11 mouse cellular contexts compared by ENCODE assay signal in genomic region chr9:41924140-41924539, GRCm38 (mm10).
DNase-seq lines count a peak whose midpoint lies in the region; ATAC-seq lines count a peak whose summit lies in the region.
"Had no signal": no experiment of that assay in that cellular context is flagged by ENCODE, and none has a peak within 500 bp of the region (broad histone marks: within the 10 kb centered on the region; RNA-seq: fewer than 3 reads in every experiment).

No protein-coding gene starts in this region.

- H3K27ac ChIP-seq in intestine, embryonic 15.5 days = peak overlapping the region; percentile 4; the same call in 1 of the 2 replicates
- no peak overlapping the region for H3K27ac ChIP-seq in intestine, embryonic 16.5 days (ENCODE audit: low read length)
- H3K27ac ChIP-seq in embryonic facial prominence, embryonic 12.5 days = peak overlapping the region; percentile 90
- 0 out of 2 replicates have a peak overlapping the region, but pooled peaks have one; percentile 3 for H3K27ac ChIP-seq in hindbrain, embryonic 16.5 days (ENCODE audit: low read depth, low read length)
- H3K27ac ChIP-seq in midbrain, embryonic 16.5 days (ENCODE audit: low read length) = no peak overlapping the region
- H3K27ac ChIP-seq: liver, embryonic 15.5 days had no signal

- peak; percentile 89 for DNase-seq in Muller cell, postnatal 12 days (ENCODE audit: inconsistent ontology term)
- no peak for DNase-seq in gastrocnemius, adult 18-20 months (ENCODE audit: low spot score)
- DNase-seq in retina, postnatal 1 day = no peak
- DNase-seq: heart, postnatal 4 days had no signal

- no peaks in the 10 kb centered on the region for H3K27me3 ChIP-seq in intestine, embryonic 15.5 days (replicated peaks)
- H3K27me3 ChIP-seq in intestine, embryonic 16.5 days (replicated peaks; ENCODE audit: control insufficient read depth, insufficient read depth, low read length) = no peaks in the 10 kb centered on the region
- no peaks in the 10 kb centered on the region for H3K27me3 ChIP-seq in embryonic facial prominence, embryonic 12.5 days
- H3K27me3 ChIP-seq in hindbrain, embryonic 16.5 days (replicated peaks; ENCODE audit: control insufficient read depth, insufficient read depth, low read length) = no peaks in the 10 kb centered on the region
- no peaks in the 10 kb centered on the region for H3K27me3 ChIP-seq in midbrain, embryonic 16.5 days (ENCODE audit: control insufficient read depth, insufficient read depth, low read depth, low read length)
- H3K27me3 ChIP-seq: liver, embryonic 15.5 days; megakaryocyte, embryonic 14.5 days had no signal

- no peaks in the 10 kb centered on the region for H3K36me3 ChIP-seq in intestine, embryonic 15.5 days
- no peaks in the 10 kb centered on the region for H3K36me3 ChIP-seq in intestine, embryonic 16.5 days (ENCODE audit: control insufficient read depth, insufficient read depth, low read length)
- no peaks in the 10 kb centered on the region for H3K36me3 ChIP-seq in embryonic facial prominence, embryonic 12.5 days
- H3K36me3 ChIP-seq in hindbrain, embryonic 16.5 days (ENCODE audit: control insufficient read depth, insufficient read depth, low read length) = no peaks in the 10 kb centered on the region
- H3K36me3 ChIP-seq in midbrain, embryonic 16.5 days (ENCODE audit: control insufficient read depth, insufficient read depth, low read length) = no peaks in the 10 kb centered on the region
- H3K36me3 ChIP-seq: liver, embryonic 15.5 days had no signal

- no peak overlapping the region for H3K4me2 ChIP-seq in intestine, embryonic 15.5 days (replicated peaks)
- no peak overlapping the region for H3K4me2 ChIP-seq in intestine, embryonic 16.5 days (ENCODE audit: low read depth, low read length)
- no peak overlapping the region for H3K4me2 ChIP-seq in embryonic facial prominence, embryonic 12.5 days (replicated peaks)
- no peak overlapping the region for H3K4me2 ChIP-seq in hindbrain, embryonic 16.5 days (ENCODE audit: low read length)
- H3K4me2 ChIP-seq in midbrain, embryonic 16.5 days (ENCODE audit: low read length) = no peak overlapping the region
- H3K4me2 ChIP-seq: liver, embryonic 15.5 days had no signal

- 63% methylated on average over 2 of the region's 2 CpGs for WGBS in intestine, embryonic 15.5 days
- 46% methylated on average over 2 of the region's 2 CpGs for WGBS in intestine, embryonic 16.5 days
- WGBS in embryonic facial prominence, embryonic 12.5 days = 31% methylated on average over 2 of the region's 2 CpGs
- WGBS in hindbrain, embryonic 16.5 days = 45% methylated on average over 2 of the region's 2 CpGs
- 39% methylated on average over 2 of the region's 2 CpGs for WGBS in midbrain, embryonic 16.5 days

- no peak overlapping the region for H3K9ac ChIP-seq in intestine, embryonic 15.5 days
- H3K9ac ChIP-seq in intestine, embryonic 16.5 days (ENCODE audit: low read depth, low read length) = no peak overlapping the region
- no peak overlapping the region for H3K9ac ChIP-seq in embryonic facial prominence, embryonic 12.5 days
- H3K9ac ChIP-seq in hindbrain, embryonic 16.5 days (ENCODE audit: low read depth, low read length) = no peak overlapping the region
- no peak overlapping the region for H3K9ac ChIP-seq in midbrain, embryonic 16.5 days (ENCODE audit: low read depth, low read length)
- H3K9ac ChIP-seq: liver, embryonic 15.5 days had no signal

- H3K4me3 ChIP-seq in intestine, embryonic 15.5 days (replicated peaks) = no peak overlapping the region
- H3K4me3 ChIP-seq in intestine, embryonic 16.5 days (ENCODE audit: low read length) = no peak overlapping the region
- no peak overlapping the region for H3K4me3 ChIP-seq in embryonic facial prominence, embryonic 12.5 days
- no peak overlapping the region for H3K4me3 ChIP-seq in hindbrain, embryonic 16.5 days (ENCODE audit: low read length)
- no peak overlapping the region for H3K4me3 ChIP-seq in midbrain, embryonic 16.5 days (ENCODE audit: low read depth, low read length)
- H3K4me3 ChIP-seq: liver, embryonic 15.5 days; megakaryocyte, embryonic 14.5 days had no signal

- 0 out of 2 replicates have a peak, but pooled peaks cover 2% of the 10 kb centered on the region for H3K4me1 ChIP-seq in intestine, embryonic 15.5 days (replicated peaks)
- H3K4me1 ChIP-seq in intestine, embryonic 16.5 days (ENCODE audit: control insufficient read depth, insufficient read depth, low read length) = no peaks in the 10 kb centered on the region
- H3K4me1 ChIP-seq in embryonic facial prominence, embryonic 12.5 days = peaks cover 6% of the 10 kb centered on the region; the same call in 1 of the 2 replicates
- no peaks in the 10 kb centered on the region for H3K4me1 ChIP-seq in hindbrain, embryonic 16.5 days (ENCODE audit: control insufficient read depth, insufficient read depth, low read depth, low read length)
- peaks cover 2% of the 10 kb centered on the region; the same call in 1 of the 2 replicates for H3K4me1 ChIP-seq in midbrain, embryonic 16.5 days (ENCODE audit: control insufficient read depth, insufficient read depth, low read length)
- H3K4me1 ChIP-seq: liver, embryonic 15.5 days; megakaryocyte, embryonic 14.5 days had no signal

- no peaks in the 10 kb centered on the region for H3K9me3 ChIP-seq in intestine, embryonic 15.5 days
- H3K9me3 ChIP-seq in intestine, embryonic 16.5 days (ENCODE audit: control insufficient read depth, low read length) = no peaks in the 10 kb centered on the region
- H3K9me3 ChIP-seq in embryonic facial prominence, embryonic 12.5 days = no peaks in the 10 kb centered on the region
- no peaks in the 10 kb centered on the region; the same call in 1 of the 2 replicates for H3K9me3 ChIP-seq in hindbrain, embryonic 16.5 days (ENCODE audit: control insufficient read depth, low read length)
- no peaks in the 10 kb centered on the region; the same call in 1 of the 2 replicates for H3K9me3 ChIP-seq in midbrain, embryonic 16.5 days (replicated peaks; ENCODE audit: control insufficient read depth, low read length, poor library complexity, severe bottlenecking)
- H3K9me3 ChIP-seq: liver, embryonic 15.5 days had no signal

- no peak for ATAC-seq in intestine, embryonic 15.5 days
- ATAC-seq in intestine, embryonic 16.5 days = no peak
- 0 out of 2 replicates have a peak, but pooled peaks have one; percentile 47 for ATAC-seq in embryonic facial prominence, embryonic 12.5 days (ENCODE audit: insufficient number of reproducible peaks, insufficient read depth, low FRiP score, low TSS enrichment)
- no peak for ATAC-seq in hindbrain, embryonic 16.5 days
- no peak for ATAC-seq in midbrain, embryonic 16.5 days

Comparison
In these comparisons a context has a peak if more than half of its experiments do, and no peak if none do; other contexts are left out.
1. H3K27ac ChIP-seq: peak in intestine, embryonic 15.5 days (single experiment), embryonic facial prominence, embryonic 12.5 days (single experiment) and hindbrain, embryonic 16.5 days (single experiment); none in intestine, embryonic 16.5 days (single experiment) and midbrain, embryonic 16.5 days (single experiment).